7 mouse cellular contexts compared by ENCODE assay signal in the genomic region with DNA sequence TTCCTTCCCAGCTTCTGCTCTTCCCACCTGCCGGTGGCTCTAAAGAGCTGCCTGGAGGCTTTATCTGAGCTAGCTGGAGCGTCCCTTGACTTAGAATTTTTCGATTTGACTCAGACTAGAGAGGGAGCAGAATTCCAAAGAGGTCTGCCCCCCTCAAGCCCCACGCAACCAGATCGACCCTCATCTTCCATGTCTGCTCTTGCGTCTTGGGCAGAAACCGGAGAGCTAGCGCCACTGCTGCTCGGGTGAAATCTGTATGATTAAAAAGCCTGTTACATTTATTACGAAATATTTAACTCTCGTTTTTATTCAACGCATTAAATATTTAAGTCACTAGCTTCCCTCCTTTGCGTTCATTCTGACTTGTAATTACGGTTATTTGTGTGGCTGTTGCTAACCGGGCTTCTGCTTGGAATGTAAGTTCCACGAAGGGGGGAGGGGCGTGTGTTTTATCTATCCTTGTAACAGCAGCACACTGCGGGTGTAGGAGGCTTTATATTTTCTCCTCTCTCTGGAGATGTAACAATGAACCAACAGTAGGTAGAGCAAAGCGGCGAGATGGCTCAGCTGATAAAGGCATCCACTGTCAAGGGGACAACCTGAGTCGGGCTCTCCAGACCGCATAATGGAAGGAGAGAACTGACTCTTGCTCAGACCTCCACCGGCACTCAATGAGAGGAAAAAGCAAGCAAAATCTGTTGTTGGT. TPM values are rescaled to one million over a fixed set of nuclear protein-coding genes. Genes with fewer than 3 reads are reported as not detected.
DNase-seq lines count a peak whose midpoint lies in the region; ATAC-seq lines count a peak whose summit lies in the region.

No protein-coding gene starts in this region.

- H3K27me3 ChIP-seq in lung, embryonic 15.5 days = peaks cover 51% of the 10 kb centered on the region
- peaks cover 48% of the 10 kb centered on the region for H3K27me3 ChIP-seq in liver, embryonic 11.5 days (replicated peaks; ENCODE audit: control insufficient read depth, insufficient read depth, low read length)
- no peaks in the 10 kb centered on the region for H3K27me3 ChIP-seq in neural tube, embryonic 14.5 days (ENCODE audit: control insufficient read depth, insufficient read depth, low read length)

- no peak for DNase-seq in lung, postnatal 14 days
- peak; percentile 74 for DNase-seq in cerebellum, adult 9-10 months
- DNase-seq in liver, embryonic 11.5 days (ENCODE audit: low spot score) = no peak
- DNase-seq in spleen, postnatal 14 days (ENCODE audit: low spot score in 2 of 2) = no peak

- H3K4me2 ChIP-seq in lung, embryonic 15.5 days = peak overlapping the region; percentile 99
- H3K4me2 ChIP-seq in liver, embryonic 11.5 days = peak overlapping the region; percentile 97
- H3K4me2 ChIP-seq in neural tube, embryonic 14.5 days (ENCODE audit: low read depth, low read length) = peak overlapping the region; percentile 61

- H3K4me3 ChIP-seq in lung, embryonic 15.5 days = peak overlapping the region; percentile 56
- H3K4me3 ChIP-seq in liver, embryonic 11.5 days (ENCODE audit: low read depth, low read length) = peak overlapping the region; percentile 61
- H3K4me3 ChIP-seq in neural tube, embryonic 14.5 days (ENCODE audit: low read depth, low read length) = peak overlapping the region; percentile 38

- no peak overlapping the region for H3K27ac ChIP-seq in lung, embryonic 15.5 days
- no peak overlapping the region for H3K27ac ChIP-seq in liver, embryonic 11.5 days (ENCODE audit: low read depth, low read length)
- H3K27ac ChIP-seq in neural tube, embryonic 14.5 days (ENCODE audit: low read depth, low read length) = peak overlapping the region; percentile 92

- peaks cover 27% of the 10 kb centered on the region for H3K4me1 ChIP-seq in lung, embryonic 15.5 days
- peaks cover 36% of the 10 kb centered on the region for H3K4me1 ChIP-seq in liver, embryonic 11.5 days (replicated peaks; ENCODE audit: control insufficient read depth, insufficient read depth, low read length)
- peaks cover 10% of the 10 kb centered on the region; the same call in 1 of the 2 replicates for H3K4me1 ChIP-seq in neural tube, embryonic 14.5 days (ENCODE audit: control insufficient read depth, insufficient read depth, low read length)

- no peaks in the 10 kb centered on the region for H3K36me3 ChIP-seq in lung, embryonic 15.5 days
- H3K36me3 ChIP-seq in liver, embryonic 11.5 days (ENCODE audit: control insufficient read depth, insufficient read depth, low read length) = no peaks in the 10 kb centered on the region
- H3K36me3 ChIP-seq in neural tube, embryonic 14.5 days (ENCODE audit: control insufficient read depth, insufficient read depth, low read length) = no peaks in the 10 kb centered on the region

- H3K9ac ChIP-seq in lung, embryonic 15.5 days = peak overlapping the region; percentile 47
- H3K9ac ChIP-seq in liver, embryonic 11.5 days (ENCODE audit: low read depth, low read length) = peak overlapping the region; percentile 62
- peak overlapping the region; percentile 41 for H3K9ac ChIP-seq in neural tube, embryonic 14.5 days (replicated peaks; ENCODE audit: low read depth, low read length)

- WGBS in lung, embryonic 15.5 days = 3% methylated on average over 23 of the region's 23 CpGs
- WGBS in liver, embryonic 11.5 days = 4% methylated on average over 23 of the region's 23 CpGs
- 4% methylated on average over 23 of the region's 23 CpGs for WGBS in neural tube, embryonic 14.5 days

- no peaks in the 10 kb centered on the region for H3K9me3 ChIP-seq in lung, embryonic 15.5 days
- H3K9me3 ChIP-seq in liver, embryonic 11.5 days (ENCODE audit: control insufficient read depth, low read length) = no peaks in the 10 kb centered on the region
- no peaks in the 10 kb centered on the region for H3K9me3 ChIP-seq in neural tube, embryonic 14.5 days (ENCODE audit: control insufficient read depth, low read length)

- no peak for ATAC-seq in lung, embryonic 15.5 days (ENCODE audit: borderline replicate concordance, extremely low read depth, low FRiP score, low TSS enrichment)
- ATAC-seq in hematopoietic stem cell, adult 5-6 weeks (replicated peaks in 1 of 2; ENCODE audit: insufficient read depth in 1 of 2, low FRiP score in 2 of 2, low TSS enrichment in 1 of 2, low read depth in 1 of 2, poor library complexity in 2 of 2, severe bottlenecking in 2 of 2) = peak; percentile 7 to 17; a peak in 1 of 4 replicates
- ATAC-seq in liver, embryonic 11.5 days (replicated peaks; ENCODE audit: low FRiP score) = no peak
- peak; percentile 62 for ATAC-seq in neural tube, embryonic 14.5 days (ENCODE audit: low read depth)

RNA-seq across cellular contexts. Expression of a gene that starts 8.6 kb away (rescaled TPM):
- 7.3 and 7.6 TPM in 2 replicates for polyA plus RNA-seq in lung, embryonic 15.5 days (2015; fragmentation: Nextera tagmentation; extraction: Ambion mirVana)
- 59.5 and 74.9 TPM in 2 replicates for total RNA-seq in hematopoietic stem cell, adult 5-6 weeks (2017)
- 6.7 and 7.2 TPM in 2 replicates for polyA plus RNA-seq in liver, embryonic 11.5 days (2014; fragmentation: Nextera tagmentation; extraction: Ambion mirVana)
- polyA plus RNA-seq in neural tube, embryonic 14.5 days (2014; fragmentation: Nextera tagmentation; extraction: Ambion mirVana) = 36.3 and 37.3 TPM in 2 replicates

RNA-seq across cellular contexts. Expression of a gene that starts 55.9 kb away (rescaled TPM):
- polyA plus RNA-seq in lung, embryonic 15.5 days (2015; fragmentation: Nextera tagmentation; extraction: Ambion mirVana) = 16.7 and 18.8 TPM in 2 replicates
- not detected in 2 replicates for total RNA-seq in hematopoietic stem cell, adult 5-6 weeks (2017)
- polyA plus RNA-seq in liver, embryonic 11.5 days (2014; fragmentation: Nextera tagmentation; extraction: Ambion mirVana) = 2.3 and 3.3 TPM in 2 replicates
- 0.32 TPM in 1 of 2 replicates, not detected in the other for polyA plus RNA-seq in neural tube, embryonic 14.5 days (2014; fragmentation: Nextera tagmentation; extraction: Ambion mirVana)

RNA-seq across cellular contexts. Expression of a gene that starts 57.7 kb away (rescaled TPM):
- 182 and 187 TPM in 2 replicates for polyA plus RNA-seq in lung, embryonic 15.5 days (2015; fragmentation: Nextera tagmentation; extraction: Ambion mirVana)
- total RNA-seq in hematopoietic stem cell, adult 5-6 weeks (2017) = 129 and 145 TPM in 2 replicates
- polyA plus RNA-seq in liver, embryonic 11.5 days (2014; fragmentation: Nextera tagmentation; extraction: Ambion mirVana) = 235 and 256 TPM in 2 replicates
- polyA plus RNA-seq in neural tube, embryonic 14.5 days (2014; fragmentation: Nextera tagmentation; extraction: Ambion mirVana) = 57.1 and 60.0 TPM in 2 replicates

Comparison
In these comparisons a context has a peak if more than half of its experiments do, and no peak if none do; other contexts are left out.
1. ATAC-seq: peak in hematopoietic stem cell, adult 5-6 weeks (2 of 2) and neural tube, embryonic 14.5 days (single experiment); none in lung, embryonic 15.5 days (single experiment) and liver, embryonic 11.5 days (single experiment).
2. Peak in every context shown above with its lines, with median percentiles within 50 percentile points of each other: H3K4me2 ChIP-seq, H3K4me3 ChIP-seq and H3K9ac ChIP-seq.